Mouse (Mus musculus) CH12.LX (cell line): ENCODE results near the gene Cnpy2. TPM values are rescaled to one million over a fixed set of nuclear protein-coding genes. Genes with fewer than 3 reads are reported as not detected.

Experiments used
- DNase-seq: peaks from one replicate; pipeline ENCODE4 v3.0.0-alpha.2; 2013; ENCODE audit errors: extremely low read depth
- H3K27ac ChIP-seq: 2 replicates; pipeline ENCODE4 v1.5.1; 2012; ENCODE audit warnings: low read depth, mild to moderate bottlenecking, control low read depth, moderate library complexity; ENCODE audit not compliant: insufficient read depth
- H3K27me3 ChIP-seq: replicated peaks from 2 replicates; pipeline ENCODE3; 2012; ENCODE audit warnings: inconsistent platforms
- H3K36me3 ChIP-seq, 2 experiments: replicated peaks in 1 of 2; 2 replicates each; pipeline versions ENCODE3 to v1.6.1; 2012; ENCODE audit warnings: inconsistent platforms in 1 of 2, low read length in 1 of 2, mild to moderate bottlenecking in 1 of 2, mixed read lengths in 1 of 2, moderate library complexity in 1 of 2; ENCODE audit not compliant: control insufficient read depth in 1 of 2, insufficient read depth in 1 of 2
- H3K4me1 ChIP-seq, 2 experiments: 2 replicates each; pipeline ENCODE4 v1.6.1; 2012; ENCODE audit warnings: inconsistent platforms in 1 of 2, moderate library complexity in 1 of 2; ENCODE audit not compliant: insufficient read depth in 2 of 2, control insufficient read depth in 1 of 2
- H3K4me2 ChIP-seq: 2 replicates; pipeline ENCODE4 v1.6.1; 2012; ENCODE audit warnings: low read depth, mild to moderate bottlenecking, control low read depth; ENCODE audit not compliant: poor library complexity, insufficient read depth, severe bottlenecking
- H3K4me3 ChIP-seq, 3 experiments: fragments of 150-350 bp in 1 of 3; sonication (generic) in 1 of 3; replicated peaks in 1 of 3; 2 replicates each; pipeline versions ENCODE3 to v1.5.1; 2011 to 2012; ENCODE audit warnings: low read depth in 2 of 3, low read length in 2 of 3, mild to moderate bottlenecking in 2 of 3, moderate library complexity in 2 of 3, control low read depth in 1 of 3, improper control_type of control experiment in 1 of 3, inconsistent platforms in 1 of 3, mixed read lengths in 1 of 3; ENCODE audit not compliant: poor library complexity in 1 of 3
- H3K79me2 ChIP-seq: replicated peaks from 2 replicates; pipeline ENCODE4 v1.6.1; 2012; ENCODE audit warnings: mild to moderate bottlenecking, moderate library complexity; ENCODE audit not compliant: control insufficient read depth, poor library complexity, insufficient read depth, severe bottlenecking; ENCODE audit errors: extremely low read depth
- H3K9ac ChIP-seq: 2 replicates; pipeline ENCODE4 v1.6.1; 2012; ENCODE audit warnings: low read depth, mild to moderate bottlenecking, control low read depth, moderate library complexity; ENCODE audit not compliant: insufficient read depth
- H3K9me3 ChIP-seq: replicated peaks from 2 replicates; pipeline ENCODE3; 2012; ENCODE audit warnings: low read length, inconsistent platforms, mixed read lengths
- BHLHE40 ChIP-seq: IDR thresholded peaks from 2 replicates; pipeline ENCODE4 v1.6.1; 2011; ENCODE audit warnings: mild to moderate bottlenecking, low read depth, low read length, improper control_type of control experiment
- CTCF ChIP-seq, 2 experiments: IDR thresholded peaks in 1 of 2; conservative IDR thresholded peaks in 1 of 2; 2 replicates each; pipeline ENCODE4 v1.5.1; 2011 to 2012; ENCODE audit warnings: low read depth in 2 of 2, low read length in 2 of 2, improper control_type of control experiment in 1 of 2, inconsistent platforms in 1 of 2, mild to moderate bottlenecking in 1 of 2, moderate library complexity in 1 of 2
- E2F4 ChIP-seq: IDR thresholded peaks from 2 replicates; pipeline ENCODE4 v1.6.1; 2011; ENCODE audit warnings: low read depth, low read length, improper control_type of control experiment; ENCODE audit not compliant: insufficient replicate concordance
- ETS1 ChIP-seq: conservative IDR thresholded peaks from 2 replicates; pipeline ENCODE4 v1.6.1; 2012; ENCODE audit warnings: low read depth, mild to moderate bottlenecking, inconsistent platforms, low read length, improper control_type of control experiment, moderate library complexity
- GABPA ChIP-seq: IDR thresholded peaks from 2 replicates; pipeline ENCODE4 v1.6.1; 2012; ENCODE audit warnings: low read depth, low read length, improper control_type of control experiment, inconsistent platforms; ENCODE audit not compliant: insufficient replicate concordance
- HCFC1 ChIP-seq: IDR thresholded peaks from 2 replicates; pipeline ENCODE4 v1.6.1; 2012; ENCODE audit warnings: low read depth, mild to moderate bottlenecking, inconsistent platforms, low read length, improper control_type of control experiment
- IRF4 ChIP-seq: IDR thresholded peaks from 2 replicates; pipeline ENCODE4 v1.6.1; 2014; ENCODE audit warnings: low read depth, mild to moderate bottlenecking, inconsistent platforms, low read length, improper control_type of control experiment
- KAT2A ChIP-seq: IDR thresholded peaks from 2 replicates; pipeline ENCODE4 v1.6.1; 2012; ENCODE audit warnings: low read length, improper control_type of control experiment, inconsistent platforms; ENCODE audit not compliant: insufficient replicate concordance
- NRF1 ChIP-seq: IDR thresholded peaks from 2 replicates; pipeline ENCODE4 v1.6.1; 2014; ENCODE audit warnings: low read depth, mild to moderate bottlenecking, inconsistent platforms, low read length, improper control_type of control experiment, moderate library complexity
- POLR2A ChIP-seq: IDR thresholded peaks from 2 replicates; pipeline ENCODE4 v1.6.1; 2011; ENCODE audit warnings: low read depth, mild to moderate bottlenecking, improper control_type of control experiment, low read length
- POLR2AphosphoS2 ChIP-seq: IDR thresholded peaks from 2 replicates; pipeline ENCODE4 v1.6.1; 2011; ENCODE audit warnings: low read depth, low read length, improper control_type of control experiment
- RAD21 ChIP-seq: IDR thresholded peaks from 2 replicates; pipeline ENCODE4 v1.6.1; 2011; ENCODE audit warnings: low read depth, mild to moderate bottlenecking, low read length, improper control_type of control experiment, moderate library complexity
- RCOR1 ChIP-seq: conservative IDR thresholded peaks from 2 replicates; pipeline ENCODE4 v1.6.1; 2012; ENCODE audit warnings: low read depth, mild to moderate bottlenecking, inconsistent platforms, low read length, improper control_type of control experiment
- SMC3 ChIP-seq: IDR thresholded peaks from 2 replicates; pipeline ENCODE4 v1.6.1; 2011; ENCODE audit warnings: low read depth, low read length, improper control_type of control experiment
- TBP ChIP-seq: conservative IDR thresholded peaks from 2 replicates; pipeline ENCODE4 v1.6.1; 2011; ENCODE audit warnings: low read depth, low read length, improper control_type of control experiment
- USF1 ChIP-seq: IDR thresholded peaks from 2 replicates; pipeline ENCODE4 v1.6.1; 2014; ENCODE audit warnings: low read depth, mild to moderate bottlenecking, inconsistent platforms, low read length, improper control_type of control experiment
- ZC3H11A ChIP-seq: IDR thresholded peaks from 2 replicates; pipeline ENCODE4 v1.6.1; 2012; ENCODE audit warnings: low read depth, mild to moderate bottlenecking, inconsistent platforms, low read length, improper control_type of control experiment
- ZKSCAN1 ChIP-seq: IDR thresholded peaks from 2 replicates; pipeline ENCODE4 v1.6.1; 2012; ENCODE audit warnings: low read depth, inconsistent platforms, low read length, improper control_type of control experiment, borderline replicate concordance
- dilution Hi-C: fragments of 300-500 bp; cut with MboI; formaldehyde crosslinking; loops from 2 replicates; pipeline ENCODE4 v1.14.3; 2020; ENCODE audit warnings: low sequenced_read_pairs; ENCODE audit not compliant: extremely low pct_unique_long_range_greater_than_20kb, extremely low pct_ligation_motif_present
- in situ Hi-C: fragments of 300-500 bp; cut with MboI; formaldehyde crosslinking; loops from 3 replicates; pipeline ENCODE4 v1.14.3; 2019; ENCODE audit warnings: low sequenced_read_pairs, low pct_ligation_motif_present, low pct_unique_long_range_greater_than_20kb, mixed read lengths
- polyA plus RNA-seq: library from polyadenylated mRNA; unstranded; fragments of >175 nt; gene quantifications from 2 replicates; pipeline ENCODE4 v1.2.1, GENCODE M21; 2012; ENCODE audit warnings: low read depth; ENCODE audit not compliant: insufficient read length
- total RNA-seq, 2 experiments: library from RNA; depleted of rRNA; stranded (reverse); fragments of 300-350 nt in 1 of 2; fragments of >200 nt in 1 of 2; gene quantifications; 2 replicates each; pipeline ENCODE4 v1.2.3; 2012 to 2014

The Cnpy2 gene
- total and polyA plus RNA-seq, 3 experiments, result 64.9 to 111 (median 98.9) TPM

DNA sequence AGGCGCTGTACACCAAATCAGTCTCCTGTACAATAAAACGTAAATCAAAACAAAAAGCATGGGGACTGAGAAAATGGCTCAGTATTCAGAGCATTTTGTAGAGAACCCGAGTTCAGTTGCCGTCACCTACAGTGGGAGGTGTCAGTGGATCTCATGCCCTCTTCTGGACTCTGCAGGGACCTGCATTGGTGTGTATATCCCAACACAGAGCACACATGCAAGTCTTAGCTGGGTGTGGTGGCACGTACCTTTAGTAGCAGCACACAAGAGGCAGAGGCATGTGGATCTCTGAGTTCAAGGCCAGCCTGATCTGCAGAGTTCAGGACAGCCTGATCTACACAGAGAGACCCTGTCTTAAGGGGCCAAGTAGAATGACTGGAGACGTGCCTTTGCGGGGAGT lies 12.6 kb upstream of the Cnpy2 start:
- H3K36me3 ChIP-seq, result peaks cover 29 to 71% of the 10 kb centered on the region in 2 experiments
- H3K4me3 ChIP-seq, result no peak overlapping the region
- dilution Hi-C loops, result no loop called here
- H3K4me1 ChIP-seq, result peaks cover 10 to 27% of the 10 kb centered on the region in 2 experiments
- H3K27ac ChIP-seq, result peak overlapping the region; percentile 53
- H3K79me2 ChIP-seq, result no peaks in the 10 kb centered on the region
- in situ Hi-C loops, result no loop called here
- no peaks in the 10 kb centered on the region for H3K9me3 ChIP-seq
- no peak overlapping the region for H3K4me2 ChIP-seq
- peak; percentile 57 for DNase-seq
- no peak overlapping the region for H3K9ac ChIP-seq
- H3K27me3 ChIP-seq, result no peaks in the 10 kb centered on the region
- no peak for TF ChIP-seq E2F4
- TF ChIP-seq TBP, result peak; percentile 58; the same call in 1 of the 2 replicates
- no peak for TF ChIP-seq ZC3H11A
- no peak for TF ChIP-seq RCOR1
- peak in 1 of 2 experiments; percentile 42; a peak in 2 of 4 replicates for TF ChIP-seq CTCF (conservative IDR thresholded peaks at IDR 0.05 in 1 of 2, IDR thresholded peaks at IDR 0.05 in 1 of 2; ENCODE audit: low read depth in 2 of 2, low read length in 2 of 2)
- no peak for TF ChIP-seq GABPA
- peak; percentile 9 for TF ChIP-seq RAD21
- no peak for TF ChIP-seq POLR2AphosphoS2
- no peak for TF ChIP-seq ETS1
- TF ChIP-seq HCFC1, result no peak
- TF ChIP-seq ZKSCAN1, result no peak
- no peak for TF ChIP-seq POLR2A
- peak; percentile 24; the same call in 1 of the 2 replicates for TF ChIP-seq SMC3
- no peak for TF ChIP-seq USF1
- TF ChIP-seq, all 38 proteins: peak for 4

DNA sequence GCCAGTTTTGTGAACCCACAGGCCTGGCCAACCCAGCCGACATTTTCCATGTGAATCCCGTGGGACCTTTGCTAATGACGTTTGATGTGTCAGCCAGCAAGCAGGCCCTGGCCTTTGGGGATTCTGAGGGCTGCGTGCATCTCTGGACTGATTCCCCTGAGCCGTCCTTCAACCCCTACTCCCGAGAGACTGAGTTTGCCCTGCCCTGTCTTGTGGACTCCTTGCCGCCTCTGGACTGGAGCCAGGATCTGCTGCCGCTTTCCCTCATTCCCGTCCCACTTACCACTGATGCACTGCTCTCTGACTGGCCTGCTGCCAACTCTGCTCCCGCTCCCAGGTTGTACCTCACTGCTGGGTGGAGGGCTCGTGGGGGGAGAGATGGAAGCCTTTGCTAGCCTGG lies 12.1 kb upstream of the Cnpy2 start:
- Histone ChIP-seq H3K79me2 (no peaks in the 10 kb centered on the region), H3K9me3 (no peaks in the 10 kb centered on the region), H3K9ac (no peak overlapping the region), H3K4me1 (peaks cover 10 to 25% of the 10 kb centered on the region in 2 experiments), H3K36me3 (peaks cover 33 to 76% of the 10 kb centered on the region in 2 experiments), H3K4me2 (no peak overlapping the region), H3K27ac (no peak overlapping the region), H3K4me3 (no peak overlapping the region), H3K27me3 (no peaks in the 10 kb centered on the region)
- dilution Hi-C loops (no loop called here), in situ Hi-C loops (no loop called here)
- DNase-seq, result peak; percentile 87
- TF ChIP-seq BHLHE40 (peak; percentile 24; the same call in 1 of the 2 replicates), NRF1 (no peak), CTCF (conservative IDR thresholded peaks at IDR 0.05 in 1 of 2, IDR thresholded peaks at IDR 0.05 in 1 of 2; ENCODE audit: low read depth in 2 of 2, low read length in 2 of 2) (no peak), IRF4 (peak; percentile 5; the same call in 1 of the 2 replicates), ETS1 (peak; percentile 47), KAT2A (0 out of 2 replicates have a peak, but pooled peaks have one; percentile 24)
- TF ChIP-seq, all 38 proteins: peak for 4
